Mouse (Mus musculus) liver, postnatal 0 days (tissue): ENCODE results near the gene Nprl3.
"Not testable (repeated sequence)": the region's sequence is repeated elsewhere in the genome, so short reads cannot be mapped to it uniquely, and the experiment has no call there.

ENCODE experiments used
- CTCF ChIP-seq: sonication (generic); IDR thresholded peaks from 2 replicates; pipeline ENCODE4 v1.5.1; 2016; ENCODE audit warnings: antibody characterized with exemption, low read depth
- EP300 ChIP-seq: IDR thresholded peaks from 2 replicates; pipeline ENCODE4 v1.6.1; 2016; ENCODE audit warnings: antibody characterized with exemption, low read depth, mild to moderate bottlenecking

DNA sequence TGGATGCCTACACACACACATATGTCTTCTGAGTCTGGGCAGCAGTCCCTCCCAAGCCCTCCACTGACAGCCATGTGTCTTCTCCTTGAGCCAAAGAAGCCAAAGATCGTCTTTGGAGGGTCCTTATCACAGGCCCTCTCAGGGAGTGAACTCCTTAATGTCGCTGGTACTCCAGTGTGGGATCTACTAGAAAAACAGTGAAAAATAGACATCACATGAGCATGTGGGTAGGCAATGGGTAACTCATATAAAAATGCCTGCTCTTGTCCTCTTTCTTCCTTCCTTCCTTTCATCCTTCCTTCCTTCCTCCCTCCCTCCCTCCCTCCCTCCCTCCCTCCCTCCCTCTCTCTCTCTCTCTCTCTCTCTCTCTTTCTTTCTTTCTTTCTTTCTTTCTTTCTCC is 29.9 kb upstream of the Nprl3 start:
- TF ChIP-seq CTCF, EP300: not testable (repeated sequence)
